Mouse (Mus musculus) cerebellum, adult 11-12 months (tissue): ENCODE data around the gene Cdk5rap2.
A peak's percentile ranks its signal among the peaks of the same experiment; 100 is the strongest.

Experiments
- DNase-seq: peaks from one replicate; pipeline ENCODE4 v3.0.0; 2022

Gene Cdk5rap2

GRCm38 (mm10) chr4:70259726-70260418 is 150.4 kb downstream of the Cdk5rap2 start:
- peak; percentile 82 for DNase-seq

GRCm38 (mm10) chr4:70258826-70259225 is 151.4 kb downstream of the Cdk5rap2 start:
- DNase-seq: no peak

GRCm38 (mm10) chr4:70258205-70258604 is 152.0 kb downstream of the Cdk5rap2 start:
- peak; percentile 59 for DNase-seq

GRCm38 (mm10) chr4:70251782-70252181 is 158.5 kb downstream of the Cdk5rap2 start:
- DNase-seq: no peak

GRCm38 (mm10) chr4:70245706-70246105 is 164.5 kb downstream of the Cdk5rap2 start:
- DNase-seq: no peak

- DNase-seq: no peak
Measured at GRCm38 (mm10) chr4:70243561-70244120, 166.6 kb downstream of the Cdk5rap2 start.

- DNase-seq: no peak
Measured at GRCm38 (mm10) chr4:70239731-70240130, 170.5 kb downstream of the Cdk5rap2 start.

- DNase-seq: no peak
Measured at GRCm38 (mm10) chr4:70238862-70239261, 171.4 kb downstream of the Cdk5rap2 start.

- no peak for DNase-seq
Measured at GRCm38 (mm10) chr4:70232383-70232782, 177.9 kb downstream of the Cdk5rap2 start.

- DNase-seq: no peak
Measured at GRCm38 (mm10) chr4:70229874-70230273, 180.4 kb downstream of the Cdk5rap2 start.

GRCm38 (mm10) chr4:70228350-70228749 is 181.9 kb downstream of the Cdk5rap2 start:
- no peak for DNase-seq

- no peak for DNase-seq
Measured at GRCm38 (mm10) chr4:70227667-70228066, 182.6 kb downstream of the Cdk5rap2 start.

- no peak for DNase-seq
Measured at GRCm38 (mm10) chr4:70224503-70224902, 185.7 kb downstream of the Cdk5rap2 start.

- no peak for DNase-seq
Measured at GRCm38 (mm10) chr4:70221878-70222277, 188.4 kb downstream of the Cdk5rap2 start.

GRCm38 (mm10) chr4:70221370-70221769 is 188.9 kb downstream of the Cdk5rap2 start:
- no peak for DNase-seq

- DNase-seq: no peak
Measured at GRCm38 (mm10) chr4:70220277-70221180, 189.7 kb downstream of the Cdk5rap2 start.

- no peak for DNase-seq
Measured at GRCm38 (mm10) chr4:70219776-70220175, 190.5 kb downstream of the Cdk5rap2 start.

- no peak for DNase-seq
Measured at GRCm38 (mm10) chr4:70185971-70186370, 224.3 kb downstream of the Cdk5rap2 start.
